In genomic region chr2:51146871-51147317, GRCm38 (mm10) we compare ENCODE assay signal across 1 mouse cellular context.
TF ChIP-seq lines count a peak whose summit lies in the region.

No protein-coding gene starts in this region.

TF ChIP-seq in CH12.LX, 34 proteins besides CTCF, POLR2A, EP300 and RAD21 (continued from another document):
- TF ChIP-seq CHD1 (IDR thresholded peaks at IDR 0.05; ENCODE audit: low read depth, low read length): no peak
